Mouse (Mus musculus) heart, postnatal 0 days (tissue): ENCODE measurements around the gene Agap3.

Experiments used
- CTCF ChIP-seq: IDR thresholded peaks from 2 replicates; pipeline ENCODE4 v1.5.1; 2016; ENCODE audit warnings: antibody characterized with exemption, control low read depth, low read depth
- EP300 ChIP-seq: IDR thresholded peaks from 2 replicates; pipeline ENCODE4 v1.6.1; 2016; ENCODE audit warnings: antibody characterized with exemption, low read depth

GRCm38 (mm10) chr5:24455613-24456012 is 3.6 kb downstream of the Agap3 start:
- TF ChIP-seq CTCF (no peak), EP300 (no peak)
